11 mouse cellular contexts compared by ENCODE assay signal in genomic region chr5:113041567-113042071, GRCm38 (mm10). TPM values are rescaled to one million over a fixed set of nuclear protein-coding genes. Genes with fewer than 3 reads are reported as not detected.
DNase-seq lines count a peak whose midpoint lies in the region; ATAC-seq lines count a peak whose summit lies in the region.
"Had no signal": no experiment of that assay in that cellular context is flagged by ENCODE, and none has a peak within 500 bp of the region (broad histone marks: within the 10 kb centered on the region; RNA-seq: fewer than 3 reads in every experiment).

No protein-coding gene starts in this region.

- DNase-seq in adrenal gland, postnatal 36 days: peak; percentile 68 to 70
- peak; percentile 68 for DNase-seq in embryo, embryonic 11 days
- DNase-seq in gastrocnemius, postnatal 25 days: peak; percentile 86
- DNase-seq in spleen, postnatal 10 days (ENCODE audit: low spot score in 2 of 2): no peak

- 4% methylated on average over 5 of the region's 5 CpGs for WGBS in kidney, embryonic 14.5 days
- WGBS in limb, embryonic 12.5 days: 0% methylated on average over 5 of the region's 5 CpGs
- WGBS in neural tube, embryonic 13.5 days: 4% methylated on average over 5 of the region's 5 CpGs

- H3K36me3 ChIP-seq in kidney, embryonic 14.5 days (ENCODE audit: control insufficient read depth, insufficient read depth, low read length): no peaks in the 10 kb centered on the region
- H3K36me3 ChIP-seq in limb, embryonic 12.5 days: no peaks in the 10 kb centered on the region
- H3K36me3 ChIP-seq in neural tube, embryonic 13.5 days: no peaks in the 10 kb centered on the region

- no peaks in the 10 kb centered on the region for H3K9me3 ChIP-seq in kidney, embryonic 14.5 days (ENCODE audit: control insufficient read depth, low read length)
- 0 out of 2 replicates have a peak, but pooled peaks cover 3% of the 10 kb centered on the region for H3K9me3 ChIP-seq in limb, embryonic 12.5 days
- H3K9me3 ChIP-seq in neural tube, embryonic 13.5 days: no peaks in the 10 kb centered on the region

- no peaks in the 10 kb centered on the region for H3K27me3 ChIP-seq in kidney, embryonic 14.5 days (ENCODE audit: control insufficient read depth, insufficient read depth, low read length)
- no peaks in the 10 kb centered on the region for H3K27me3 ChIP-seq in limb, embryonic 12.5 days
- H3K27me3 ChIP-seq in neural tube, embryonic 13.5 days: no peaks in the 10 kb centered on the region

- H3K9ac ChIP-seq in kidney, embryonic 14.5 days (ENCODE audit: low read depth, low read length): no peak overlapping the region
- H3K9ac ChIP-seq in limb, embryonic 12.5 days (replicated peaks): no peak overlapping the region
- no peak overlapping the region for H3K9ac ChIP-seq in neural tube, embryonic 13.5 days

- H3K4me1 ChIP-seq in kidney, embryonic 14.5 days (ENCODE audit: control insufficient read depth, insufficient read depth, low read length): peaks cover 13% of the 10 kb centered on the region
- H3K4me1 ChIP-seq in limb, embryonic 12.5 days (replicated peaks): peaks cover 16% of the 10 kb centered on the region
- peaks cover 30% of the 10 kb centered on the region for H3K4me1 ChIP-seq in neural tube, embryonic 13.5 days (replicated peaks)

- H3K27ac ChIP-seq in kidney, embryonic 14.5 days (ENCODE audit: low read depth, low read length): peak overlapping the region; percentile 14; the same call in 1 of the 2 replicates
- H3K27ac ChIP-seq in limb, embryonic 12.5 days: no peak overlapping the region
- peak overlapping the region; percentile 61 for H3K27ac ChIP-seq in neural tube, embryonic 13.5 days (replicated peaks)

- peak; percentile 89 for ATAC-seq in kidney, embryonic 14.5 days (ENCODE audit: low FRiP score, low TSS enrichment)
- peak; percentile 56; the same call in 1 of the 2 replicates for ATAC-seq in limb, embryonic 12.5 days (ENCODE audit: insufficient number of reproducible peaks, insufficient read depth, low FRiP score, low TSS enrichment, low read depth)
- ATAC-seq in neural tube, embryonic 13.5 days (ENCODE audit: low read depth): peak; percentile 95
- ATAC-seq in megakaryocyte, adult 5-6 weeks (ENCODE audit: poor library complexity, severe bottlenecking): no peak

- H3K4me3 ChIP-seq in kidney, embryonic 14.5 days (ENCODE audit: low read length): no peak overlapping the region
- no peak overlapping the region for H3K4me3 ChIP-seq in limb, embryonic 12.5 days (replicated peaks)
- H3K4me3 ChIP-seq in neural tube, embryonic 13.5 days: no peak overlapping the region

- H3K4me2 ChIP-seq in kidney, embryonic 14.5 days (replicated peaks; ENCODE audit: low read depth, low read length): no peak overlapping the region
- no peak overlapping the region for H3K4me2 ChIP-seq in limb, embryonic 12.5 days
- H3K4me2 ChIP-seq in neural tube, embryonic 13.5 days: no peak overlapping the region

RNA-seq across cellular contexts. Expression of gene Grk3, which starts 26.0 kb away (rescaled TPM):
- total RNA-seq in adrenal gland, postnatal 36 days (2021): 10 to 100 TPM; 14.3 to 14.9 TPM
- total RNA-seq in gastrocnemius, postnatal 25 days (2021): 1 to 10 TPM; 3.6 to 4.5 TPM
- polyA plus RNA-seq in kidney, embryonic 14.5 days (2014; fragmentation: Nextera tagmentation; extraction: Ambion mirVana): 7.7 and 9.9 TPM in 2 replicates
- 12.3 and 13.3 TPM in 2 replicates for polyA plus RNA-seq in limb, embryonic 12.5 days (2016; fragmentation: Nextera tagmentation; extraction: Ambion mirVana)
- 11.4 and 12.0 TPM in 2 replicates for polyA plus RNA-seq in neural tube, embryonic 13.5 days (2015; fragmentation: Nextera tagmentation; extraction: Ambion mirVana)
- 22.4 and 23.3 TPM in 2 replicates for total RNA-seq in megakaryocyte, adult 5-6 weeks (2015)
- total RNA-seq in megakaryocyte, adult 5-6 weeks (2017): 29.3 and 38.7 TPM in 2 replicates
- total RNA-seq: MEL had no signal

RNA-seq across cellular contexts. Expression of gene Crybb2, which starts 28.3 kb away (rescaled TPM):
- not detected for total RNA-seq in adrenal gland, postnatal 36 days (2021)
- not detected for total RNA-seq in gastrocnemius, postnatal 25 days (2021)
- polyA plus RNA-seq in kidney, embryonic 14.5 days (2014; fragmentation: Nextera tagmentation; extraction: Ambion mirVana): not detected in 2 replicates
- polyA plus RNA-seq in limb, embryonic 12.5 days (2016; fragmentation: Nextera tagmentation; extraction: Ambion mirVana): not detected in 2 replicates
- not detected in 2 replicates for polyA plus RNA-seq in neural tube, embryonic 13.5 days (2015; fragmentation: Nextera tagmentation; extraction: Ambion mirVana)
- not detected in 2 replicates for total RNA-seq in megakaryocyte, adult 5-6 weeks (2015)
- total RNA-seq in megakaryocyte, adult 5-6 weeks (2017): not detected in 2 replicates
- total RNA-seq: MEL had no signal
- polyA plus RNA-seq: heart, postnatal 0 days; spleen, adult 2 months had no signal

RNA-seq across cellular contexts. Expression of gene Crybb3, which starts 39.8 kb away (rescaled TPM):
- total RNA-seq in adrenal gland, postnatal 36 days (2021): 1 to 10 TPM in 1 of 2 experiments, not detected in 1; 1.9 TPM
- total RNA-seq in gastrocnemius, postnatal 25 days (2021): 1 to 10 TPM in 1 of 2 experiments, under 1 TPM in 1; 0.62 to 1.5 TPM
- 0.47 and 1.8 TPM in 2 replicates for polyA plus RNA-seq in kidney, embryonic 14.5 days (2014; fragmentation: Nextera tagmentation; extraction: Ambion mirVana)
- 1.4 TPM in 2 replicates for polyA plus RNA-seq in limb, embryonic 12.5 days (2016; fragmentation: Nextera tagmentation; extraction: Ambion mirVana)
- 0.96 and 1.1 TPM in 2 replicates for polyA plus RNA-seq in neural tube, embryonic 13.5 days (2015; fragmentation: Nextera tagmentation; extraction: Ambion mirVana)
- not detected in 2 replicates for total RNA-seq in megakaryocyte, adult 5-6 weeks (2015)
- total RNA-seq in megakaryocyte, adult 5-6 weeks (2017): not detected in 2 replicates
- total RNA-seq: MEL had no signal

Comparison
In these comparisons a context has a peak if more than half of its experiments do, and no peak if none do; other contexts are left out.
1. DNase-seq: peak in adrenal gland, postnatal 36 days (2 of 2), embryo, embryonic 11 days (single experiment) and gastrocnemius, postnatal 25 days (single experiment); none in spleen, postnatal 10 days (0 of 2).